Mouse (Mus musculus): ENCODE results near the gene Paqr9. TPM values are rescaled to one million over a fixed set of nuclear protein-coding genes. Genes with fewer than 3 reads are reported as not detected.

The Paqr9 gene
- polyA plus RNA-seq, 1 experiment from 2014 or later: 0.17 TPM

DNA sequence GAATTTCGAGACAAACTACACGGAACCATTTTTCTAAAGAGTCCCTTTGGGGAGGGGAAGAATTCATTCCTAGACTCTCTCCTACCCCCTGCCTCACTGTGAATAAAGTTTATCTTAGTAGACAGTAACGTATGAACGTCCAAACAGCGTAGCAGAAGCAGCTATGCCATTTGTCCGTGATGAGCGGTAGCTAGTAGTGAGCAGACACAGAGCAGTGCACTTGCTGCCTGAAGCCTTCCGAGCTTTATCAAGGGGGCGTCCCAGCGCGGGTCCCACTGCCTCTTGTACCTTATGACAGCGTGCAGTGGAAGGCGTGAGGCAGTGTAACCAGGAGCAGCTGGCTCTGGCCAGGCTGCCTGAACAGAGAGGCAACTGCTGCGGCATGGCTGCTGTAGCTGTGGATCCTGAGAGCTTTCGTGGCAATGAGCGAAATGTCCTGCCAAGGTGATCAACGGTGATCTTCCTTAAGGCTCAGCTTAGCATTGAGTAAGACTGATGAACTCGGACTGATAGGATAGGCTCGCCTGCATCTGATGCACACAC, 38.8 kb downstream of the Paqr9 start:
- Histone ChIP-seq H3K4me3 (ENCODE audit: low read depth, low read length) (no peak overlapping the region), H3K4me2 (ENCODE audit: low read depth, severe bottlenecking) (no peak overlapping the region)
- WGBS: 46% methylated on average over 19 of the region's 19 CpGs

GRCm38 (mm10) chr9:95599399-95599798, 39.9 kb downstream of the Paqr9 start:
- no peak for ATAC-seq (ENCODE audit: insufficient number of reproducible peaks, low FRiP score, low TSS enrichment, low read depth)
- H3K9ac ChIP-seq (ENCODE audit: low read length): no peak overlapping the region
- H3K27ac ChIP-seq (replicated peaks; ENCODE audit: low read depth, low read length): no peak overlapping the region
- H3K9me3 ChIP-seq (ENCODE audit: control insufficient read depth, low read length): no peaks in the 10 kb centered on the region
- no peak for DNase-seq (ENCODE audit: low spot score)
- no peaks in the 10 kb centered on the region for H3K4me1 ChIP-seq (ENCODE audit: control insufficient read depth, insufficient read depth, low read length)
- no peak overlapping the region for H3K4me2 ChIP-seq (ENCODE audit: low read depth, severe bottlenecking)
- no peaks in the 10 kb centered on the region for H3K36me3 ChIP-seq (ENCODE audit: control insufficient read depth, insufficient read depth, low read length)
- H3K4me3 ChIP-seq (ENCODE audit: low read depth, low read length): no peak overlapping the region
- H3K27me3 ChIP-seq (ENCODE audit: control insufficient read depth, insufficient read depth, low read length): no peaks in the 10 kb centered on the region
- WGBS: 85% methylated on average over 4 of the region's 4 CpGs

More for the DNA sequence above, 38.8 kb downstream of the Paqr9 start:
- H3K9me3 ChIP-seq (ENCODE audit: control insufficient read depth, low read length): no peaks in the 10 kb centered on the region
- ATAC-seq (ENCODE audit: insufficient number of reproducible peaks, low FRiP score, low TSS enrichment, low read depth): no peak
- H3K36me3 ChIP-seq (ENCODE audit: control insufficient read depth, insufficient read depth, low read length): no peaks in the 10 kb centered on the region
- no peaks in the 10 kb centered on the region for H3K27me3 ChIP-seq (ENCODE audit: control insufficient read depth, insufficient read depth, low read length)
- H3K27ac ChIP-seq (replicated peaks; ENCODE audit: low read depth, low read length): no peak overlapping the region
- no peak overlapping the region for H3K9ac ChIP-seq (ENCODE audit: low read length)
- peak; percentile 37 for DNase-seq (ENCODE audit: low spot score)
- no peaks in the 10 kb centered on the region for H3K4me1 ChIP-seq (ENCODE audit: control insufficient read depth, insufficient read depth, low read length)

- Histone ChIP-seq H3K4me3 (ENCODE audit: low read depth, low read length) (no peak overlapping the region), H3K27me3 (ENCODE audit: control insufficient read depth, insufficient read depth, low read length) (no peaks in the 10 kb centered on the region), H3K36me3 (ENCODE audit: control insufficient read depth, insufficient read depth, low read length) (no peaks in the 10 kb centered on the region), H3K4me2 (ENCODE audit: low read depth, severe bottlenecking) (no peak overlapping the region), H3K4me1 (ENCODE audit: control insufficient read depth, insufficient read depth, low read length) (no peaks in the 10 kb centered on the region), H3K9ac (ENCODE audit: low read length) (no peak overlapping the region), H3K27ac (replicated peaks; ENCODE audit: low read depth, low read length) (no peak overlapping the region), H3K9me3 (ENCODE audit: control insufficient read depth, low read length) (no peaks in the 10 kb centered on the region)
- no peak for DNase-seq (ENCODE audit: low spot score)
- 91% methylated on average over 3 of the region's 3 CpGs for WGBS
- ATAC-seq (ENCODE audit: insufficient number of reproducible peaks, low FRiP score, low TSS enrichment, low read depth): no peak
These were observed 43.4 kb downstream of the Paqr9 start for GRCm38 (mm10) chr9:95602849-95603248.

DNA sequence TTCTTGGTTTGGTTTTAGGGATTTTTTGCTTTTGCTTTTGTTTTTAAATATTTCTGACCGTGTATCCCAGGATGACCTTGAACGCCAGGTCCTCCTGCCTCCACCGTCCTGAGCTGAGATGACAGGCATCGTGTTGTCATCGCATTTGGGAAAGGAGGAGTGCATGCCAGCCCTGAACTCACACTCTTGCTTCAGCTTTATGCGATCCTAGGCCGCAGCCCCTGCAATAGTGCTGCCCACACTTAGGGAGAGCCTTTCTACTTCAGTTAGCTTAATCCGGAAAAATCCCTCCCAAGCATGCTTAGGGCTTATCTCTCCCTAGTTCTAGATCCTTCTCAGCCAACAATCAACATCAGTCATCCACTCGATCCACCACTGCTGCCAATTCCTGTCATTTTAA, 43.9 kb downstream of the Paqr9 start:
- Histone ChIP-seq H3K9ac (ENCODE audit: low read length) (no peak overlapping the region), H3K9me3 (ENCODE audit: control insufficient read depth, low read length) (no peaks in the 10 kb centered on the region), H3K4me3 (ENCODE audit: low read depth, low read length) (no peak overlapping the region), H3K36me3 (ENCODE audit: control insufficient read depth, insufficient read depth, low read length) (no peaks in the 10 kb centered on the region), H3K4me2 (ENCODE audit: low read depth, severe bottlenecking) (no peak overlapping the region), H3K4me1 (ENCODE audit: control insufficient read depth, insufficient read depth, low read length) (no peaks in the 10 kb centered on the region), H3K27ac (replicated peaks; ENCODE audit: low read depth, low read length) (no peak overlapping the region), H3K27me3 (ENCODE audit: control insufficient read depth, insufficient read depth, low read length) (no peaks in the 10 kb centered on the region)
- DNase-seq (ENCODE audit: low spot score): no peak
- no peak for ATAC-seq (ENCODE audit: insufficient number of reproducible peaks, low FRiP score, low TSS enrichment, low read depth)
- WGBS: 94% methylated on average over 9 of the region's 9 CpGs

DNA sequence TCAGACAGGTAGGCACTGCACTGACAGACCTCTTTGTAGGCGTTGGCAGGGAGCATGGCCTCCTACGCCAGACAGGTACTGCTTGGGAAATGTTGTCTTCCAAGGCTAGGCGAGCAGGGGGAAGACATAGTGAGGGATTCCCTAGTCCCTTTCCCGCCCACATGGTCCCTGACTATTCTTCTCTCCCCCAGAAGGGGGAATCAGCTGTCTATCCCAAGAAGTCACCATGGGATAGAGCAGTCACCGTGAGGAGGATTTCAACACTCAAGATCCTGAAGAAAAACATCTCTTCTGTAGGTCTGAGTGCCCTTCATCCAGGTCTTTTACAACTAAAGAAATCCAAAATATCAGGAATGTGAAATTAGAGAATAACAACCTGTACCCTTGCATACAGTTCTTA, 47.7 kb downstream of the Paqr9 start:
- ATAC-seq (ENCODE audit: insufficient number of reproducible peaks, low FRiP score, low TSS enrichment, low read depth) (no peak), DNase-seq (ENCODE audit: low spot score) (no peak)
- H3K9me3 ChIP-seq (ENCODE audit: control insufficient read depth, low read length): no peaks in the 10 kb centered on the region
- H3K4me2 ChIP-seq (ENCODE audit: low read depth, severe bottlenecking): no peak overlapping the region
- H3K27ac ChIP-seq (replicated peaks; ENCODE audit: low read depth, low read length): no peak overlapping the region
- H3K9ac ChIP-seq (ENCODE audit: low read length): no peak overlapping the region
- H3K4me3 ChIP-seq (ENCODE audit: low read depth, low read length): no peak overlapping the region
- H3K27me3 ChIP-seq (ENCODE audit: control insufficient read depth, insufficient read depth, low read length): no peaks in the 10 kb centered on the region
- 73% methylated on average over 5 of the region's 5 CpGs for WGBS
- H3K36me3 ChIP-seq (ENCODE audit: control insufficient read depth, insufficient read depth, low read length): no peaks in the 10 kb centered on the region
- no peaks in the 10 kb centered on the region for H3K4me1 ChIP-seq (ENCODE audit: control insufficient read depth, insufficient read depth, low read length)

DNA sequence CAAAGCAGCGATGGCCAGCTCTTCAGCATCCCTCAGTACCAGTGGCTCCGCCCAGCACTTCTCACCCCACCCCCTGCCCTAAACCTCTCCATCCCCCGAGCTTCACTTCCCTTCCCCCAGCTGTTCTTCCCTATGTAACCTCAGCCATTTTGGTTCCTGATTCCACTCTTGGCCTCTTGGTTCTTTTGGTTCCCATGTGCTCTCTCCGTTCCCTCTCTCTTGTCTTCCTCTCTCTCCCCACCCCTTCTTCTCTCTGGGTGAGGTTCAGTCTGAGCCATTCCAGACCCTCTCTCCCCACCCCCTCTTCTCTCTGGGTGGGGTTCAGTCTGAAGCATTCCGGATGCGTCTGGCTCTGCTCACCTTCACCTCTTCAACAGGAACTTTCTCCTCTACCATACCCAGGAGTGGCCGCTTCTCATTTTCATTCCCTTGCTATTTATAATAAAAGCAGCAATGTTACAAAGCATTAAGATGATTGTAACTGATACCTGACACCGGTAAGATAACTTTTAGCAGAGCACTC, 52.9 kb downstream of the Paqr9 start:
- Histone ChIP-seq H3K4me1 (ENCODE audit: control insufficient read depth, insufficient read depth, low read length) (no peaks in the 10 kb centered on the region), H3K9me3 (ENCODE audit: control insufficient read depth, low read length) (no peaks in the 10 kb centered on the region), H3K27me3 (ENCODE audit: control insufficient read depth, insufficient read depth, low read length) (no peaks in the 10 kb centered on the region), H3K4me2 (ENCODE audit: low read depth, severe bottlenecking) (no peak overlapping the region), H3K4me3 (ENCODE audit: low read depth, low read length) (no peak overlapping the region), H3K27ac (replicated peaks; ENCODE audit: low read depth, low read length) (no peak overlapping the region), H3K9ac (ENCODE audit: low read length) (no peak overlapping the region), H3K36me3 (ENCODE audit: control insufficient read depth, insufficient read depth, low read length) (no peaks in the 10 kb centered on the region)
- ATAC-seq (ENCODE audit: insufficient number of reproducible peaks, low FRiP score, low TSS enrichment, low read depth) (no peak), DNase-seq (ENCODE audit: low spot score) (no peak)
- 77% methylated on average over 8 of the region's 8 CpGs for WGBS

GRCm38 (mm10) chr9:95613426-95614127, 54.1 kb downstream of the Paqr9 start:
- H3K4me1 ChIP-seq (ENCODE audit: control insufficient read depth, insufficient read depth, low read length): no peaks in the 10 kb centered on the region
- WGBS: 28% methylated on average over 9 of the region's 9 CpGs
- DNase-seq (ENCODE audit: low spot score) (no peak), ATAC-seq (ENCODE audit: insufficient number of reproducible peaks, low FRiP score, low TSS enrichment, low read depth) (no peak)
- H3K9me3 ChIP-seq (ENCODE audit: control insufficient read depth, low read length): no peaks in the 10 kb centered on the region
- no peak overlapping the region for H3K4me3 ChIP-seq (ENCODE audit: low read depth, low read length)
- H3K36me3 ChIP-seq (ENCODE audit: control insufficient read depth, insufficient read depth, low read length): no peaks in the 10 kb centered on the region
- H3K9ac ChIP-seq (ENCODE audit: low read length): no peak overlapping the region
- no peaks in the 10 kb centered on the region for H3K27me3 ChIP-seq (ENCODE audit: control insufficient read depth, insufficient read depth, low read length)
- no peak overlapping the region for H3K27ac ChIP-seq (replicated peaks; ENCODE audit: low read depth, low read length)
- no peak overlapping the region for H3K4me2 ChIP-seq (ENCODE audit: low read depth, severe bottlenecking)

- Histone ChIP-seq H3K9me3 (ENCODE audit: control insufficient read depth, low read length) (no peaks in the 10 kb centered on the region), H3K4me2 (ENCODE audit: low read depth, severe bottlenecking) (no peak overlapping the region), H3K4me1 (ENCODE audit: control insufficient read depth, insufficient read depth, low read length) (no peaks in the 10 kb centered on the region), H3K36me3 (ENCODE audit: control insufficient read depth, insufficient read depth, low read length) (no peaks in the 10 kb centered on the region), H3K27ac (replicated peaks; ENCODE audit: low read depth, low read length) (no peak overlapping the region), H3K27me3 (ENCODE audit: control insufficient read depth, insufficient read depth, low read length) (no peaks in the 10 kb centered on the region), H3K4me3 (ENCODE audit: low read depth, low read length) (no peak overlapping the region), H3K9ac (ENCODE audit: low read length) (no peak overlapping the region)
- DNase-seq (ENCODE audit: low spot score) (no peak), ATAC-seq (ENCODE audit: insufficient number of reproducible peaks, low FRiP score, low TSS enrichment, low read depth) (no peak)
- 67% methylated on average over 14 of the region's 14 CpGs for WGBS
These were observed 55.6 kb downstream of the Paqr9 start for GRCm38 (mm10) chr9:95614861-95615615.

Data from limb, embryonic 11.5 days (tissue).